Mouse (Mus musculus): ENCODE results near the gene Hoxd9. TPM values are rescaled to one million over a fixed set of nuclear protein-coding genes. Genes with fewer than 3 reads are reported as not detected.

The Hoxd9 gene
- polyA plus RNA-seq, 1 experiment from 2014 or later = 1.6 TPM

- no peak overlapping the region for H3K9ac ChIP-seq (ENCODE audit: low read depth, low read length)
- 6% methylated on average over 23 of the region's 24 CpGs for WGBS
- no peak overlapping the region for H3K4me3 ChIP-seq (ENCODE audit: low read depth, low read length)
- H3K4me1 ChIP-seq (replicated peaks; ENCODE audit: control insufficient read depth, insufficient read depth, low read length) = no peaks in the 10 kb centered on the region
- TF ChIP-seq CTCF (IDR thresholded peaks at IDR 0.05; ENCODE audit: low read depth) = no peak
- no peak for ATAC-seq
- H3K27ac ChIP-seq (ENCODE audit: low read depth, low read length) = no peak overlapping the region
- no peaks in the 10 kb centered on the region for H3K36me3 ChIP-seq (ENCODE audit: control insufficient read depth, insufficient read depth)
- no peak overlapping the region for H3K4me2 ChIP-seq (replicated peaks; ENCODE audit: low read depth)
- peaks cover 100% of the 10 kb centered on the region for H3K27me3 ChIP-seq (replicated peaks; ENCODE audit: control insufficient read depth, insufficient read depth, low read length)
- no peaks in the 10 kb centered on the region for H3K9me3 ChIP-seq (ENCODE audit: control insufficient read depth)
These were observed 21.8 kb upstream of the Hoxd9 start for GRCm38 (mm10) chr2:74675666-74676282.

GRCm38 (mm10) chr2:74676376-74677052 is 21.0 kb upstream of the Hoxd9 start:
- no peak for TF ChIP-seq CTCF (IDR thresholded peaks at IDR 0.05; ENCODE audit: low read depth)
- Histone ChIP-seq H3K4me1 (replicated peaks; ENCODE audit: control insufficient read depth, insufficient read depth, low read length) (no peaks in the 10 kb centered on the region), H3K9ac (ENCODE audit: low read depth, low read length) (no peak overlapping the region), H3K36me3 (ENCODE audit: control insufficient read depth, insufficient read depth) (no peaks in the 10 kb centered on the region), H3K9me3 (ENCODE audit: control insufficient read depth) (no peaks in the 10 kb centered on the region), H3K4me2 (replicated peaks; ENCODE audit: low read depth) (no peak overlapping the region), H3K4me3 (ENCODE audit: low read depth, low read length) (no peak overlapping the region), H3K27me3 (replicated peaks; ENCODE audit: control insufficient read depth, insufficient read depth, low read length) (peaks cover 100% of the 10 kb centered on the region), H3K27ac (ENCODE audit: low read depth, low read length) (no peak overlapping the region)
- 7% methylated on average over 9 of the region's 9 CpGs for WGBS
- ATAC-seq = no peak

- TF ChIP-seq CTCF (IDR thresholded peaks at IDR 0.05; ENCODE audit: low read depth) = no peak
- H3K4me1 ChIP-seq (replicated peaks; ENCODE audit: control insufficient read depth, insufficient read depth, low read length) = no peaks in the 10 kb centered on the region
- H3K9ac ChIP-seq (ENCODE audit: low read depth, low read length) = no peak overlapping the region
- peaks cover 100% of the 10 kb centered on the region for H3K27me3 ChIP-seq (replicated peaks; ENCODE audit: control insufficient read depth, insufficient read depth, low read length)
- H3K9me3 ChIP-seq (ENCODE audit: control insufficient read depth) = no peaks in the 10 kb centered on the region
- 23% methylated on average over 2 of the region's 2 CpGs for WGBS
- no peak overlapping the region for H3K4me3 ChIP-seq (ENCODE audit: low read depth, low read length)
- H3K27ac ChIP-seq (ENCODE audit: low read depth, low read length) = no peak overlapping the region
- no peak overlapping the region for H3K4me2 ChIP-seq (replicated peaks; ENCODE audit: low read depth)
- no peaks in the 10 kb centered on the region for H3K36me3 ChIP-seq (ENCODE audit: control insufficient read depth, insufficient read depth)
- no peak for ATAC-seq
These were observed 20.4 kb upstream of the Hoxd9 start for GRCm38 (mm10) chr2:74677106-74677505.

- Histone ChIP-seq H3K27me3 (replicated peaks; ENCODE audit: control insufficient read depth, insufficient read depth, low read length) (peaks cover 100% of the 10 kb centered on the region), H3K9me3 (ENCODE audit: control insufficient read depth) (no peaks in the 10 kb centered on the region), H3K4me3 (ENCODE audit: low read depth, low read length) (peak within 1 kb of the TSS; percentile 12; the same call in 1 of the 2 replicates), H3K4me1 (replicated peaks; ENCODE audit: control insufficient read depth, insufficient read depth, low read length) (no peaks in the 10 kb centered on the region), H3K27ac (ENCODE audit: low read depth, low read length) (no peak within 1 kb of the TSS), H3K4me2 (replicated peaks; ENCODE audit: low read depth) (no peak within 1 kb of the TSS; the same call in 1 of the 2 replicates), H3K36me3 (ENCODE audit: control insufficient read depth, insufficient read depth) (no peaks in the 10 kb centered on the region), H3K9ac (ENCODE audit: low read depth, low read length) (no peak within 1 kb of the TSS)
- 3% methylated on average over 15 of the region's 15 CpGs for WGBS
- no peak for TF ChIP-seq CTCF (IDR thresholded peaks at IDR 0.05; ENCODE audit: low read depth)
- no peak for ATAC-seq
These were observed 18.5 kb upstream of the Hoxd9 start, which contains the start of gene Hoxd11 for GRCm38 (mm10) chr2:74678891-74679595. Hoxd11 (plus strand) TSS chr2:74679557.

- Histone ChIP-seq H3K9ac (ENCODE audit: low read depth, low read length) (no peak overlapping the region), H3K36me3 (ENCODE audit: control insufficient read depth, insufficient read depth) (no peaks in the 10 kb centered on the region), H3K27ac (ENCODE audit: low read depth, low read length) (no peak overlapping the region), H3K4me1 (replicated peaks; ENCODE audit: control insufficient read depth, insufficient read depth, low read length) (no peaks in the 10 kb centered on the region), H3K4me3 (ENCODE audit: low read depth, low read length) (peak overlapping the region; percentile 12; the same call in 1 of the 2 replicates), H3K4me2 (replicated peaks; ENCODE audit: low read depth) (no peak overlapping the region), H3K27me3 (replicated peaks; ENCODE audit: control insufficient read depth, insufficient read depth, low read length) (peaks cover 100% of the 10 kb centered on the region), H3K9me3 (ENCODE audit: control insufficient read depth) (no peaks in the 10 kb centered on the region)
- 2% methylated on average over 26 of the region's 26 CpGs for WGBS
- ATAC-seq = no peak
- TF ChIP-seq CTCF (IDR thresholded peaks at IDR 0.05; ENCODE audit: low read depth) = no peak
These were observed 17.9 kb upstream of the Hoxd9 start for GRCm38 (mm10) chr2:74679596-74679971.

GRCm38 (mm10) chr2:74679980-74680379 is 17.5 kb upstream of the Hoxd9 start:
- no peak overlapping the region for H3K9ac ChIP-seq (ENCODE audit: low read depth, low read length)
- ATAC-seq = no peak
- H3K4me3 ChIP-seq (ENCODE audit: low read depth, low read length) = peak overlapping the region; percentile 12; the same call in 1 of the 2 replicates
- no peaks in the 10 kb centered on the region for H3K36me3 ChIP-seq (ENCODE audit: control insufficient read depth, insufficient read depth)
- no peak overlapping the region for H3K27ac ChIP-seq (ENCODE audit: low read depth, low read length)
- H3K4me1 ChIP-seq (replicated peaks; ENCODE audit: control insufficient read depth, insufficient read depth, low read length) = no peaks in the 10 kb centered on the region
- H3K27me3 ChIP-seq (replicated peaks; ENCODE audit: control insufficient read depth, insufficient read depth, low read length) = peaks cover 100% of the 10 kb centered on the region
- no peaks in the 10 kb centered on the region for H3K9me3 ChIP-seq (ENCODE audit: control insufficient read depth)
- 1% methylated on average over 23 of the region's 23 CpGs for WGBS
- TF ChIP-seq CTCF (IDR thresholded peaks at IDR 0.05; ENCODE audit: low read depth) = no peak
- H3K4me2 ChIP-seq (replicated peaks; ENCODE audit: low read depth) = no peak overlapping the region
